Mouse (Mus musculus) megakaryocyte, adult 5-6 weeks (primary cell): ENCODE results near the gene 4933428G20Rik. TPM values are rescaled to one million over a fixed set of nuclear protein-coding genes. Genes with fewer than 3 reads are reported as not detected.

Experiments used
- ATAC-seq: 2 replicates; pipeline ENCODE4 v1.8.0; 2016; ENCODE audit warnings: mild to moderate bottlenecking, inconsistent platforms; ENCODE audit not compliant: poor library complexity, severe bottlenecking
- total RNA-seq, 2 experiments: library from RNA; stranded (forward) in 1 of 2; stranded (reverse) in 1 of 2; fragments of 153-499, 151-499 nt in 1 of 2; fragments of 221-1000, 200-1000 nt in 1 of 2; gene quantifications; 2 replicates each; pipeline versions ENCODE4 v1.2.3 to v1.2.4; 2015 to 2017

The 4933428G20Rik gene
- total RNA-seq, 2 experiments from 2014 or later = not detected

DNA sequence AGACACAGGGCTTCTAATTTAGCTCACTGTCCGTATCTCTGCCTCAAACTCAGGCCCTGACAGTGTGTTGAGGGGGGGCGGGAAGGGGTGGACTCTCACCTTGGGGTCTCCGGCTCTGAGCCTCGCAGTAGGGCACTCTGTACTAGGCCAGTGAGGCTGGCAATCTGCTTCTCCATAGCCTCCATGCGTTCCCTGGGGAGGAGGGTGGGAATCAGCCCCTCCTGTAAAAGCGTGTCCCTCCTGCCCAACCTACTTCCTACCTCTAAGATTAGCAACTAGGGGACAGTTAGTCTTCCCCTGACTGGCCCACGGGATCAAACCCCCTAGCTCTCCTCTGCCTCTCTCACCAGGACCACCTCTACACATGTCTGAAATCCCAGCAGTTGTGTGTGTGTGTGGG, 33.5 kb upstream of the 4933428G20Rik start:
- ATAC-seq = no peak

DNA sequence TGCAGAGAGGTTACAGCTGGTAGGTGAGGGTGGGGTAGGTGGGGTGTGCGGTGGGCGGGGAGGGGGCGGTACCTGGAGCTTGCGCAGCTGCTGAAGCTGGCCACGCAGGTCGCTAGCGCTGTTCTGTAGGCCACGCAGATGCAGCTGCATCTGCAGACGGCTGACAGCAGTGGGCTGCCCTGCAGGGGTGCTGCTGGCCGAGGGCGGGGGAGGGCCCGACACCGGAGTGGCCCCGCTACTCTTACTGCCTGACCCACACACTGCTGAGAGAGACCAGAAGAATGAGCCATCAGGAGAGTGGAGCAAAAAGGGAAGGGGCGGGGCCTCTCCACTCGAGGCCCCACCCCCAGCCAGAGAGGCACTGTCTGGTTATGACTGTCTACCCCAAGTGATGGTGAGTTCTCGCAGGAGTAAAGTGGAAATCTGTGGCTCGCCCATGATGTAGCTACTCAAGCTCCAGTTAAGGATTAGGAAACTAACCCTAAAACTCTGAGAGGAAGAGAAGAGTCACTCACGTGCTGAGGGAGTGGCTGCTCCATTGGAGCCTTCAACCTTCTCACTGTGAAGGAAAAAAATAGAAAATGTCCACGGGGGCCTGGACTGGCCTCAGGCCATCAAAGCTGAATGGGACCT, 32.9 kb upstream of the 4933428G20Rik start:
- ATAC-seq = peak; percentile 62

- ATAC-seq = no peak
Observed at GRCm38 (mm10) chr11:97532354-97532753, 32.2 kb upstream of the 4933428G20Rik start.

DNA sequence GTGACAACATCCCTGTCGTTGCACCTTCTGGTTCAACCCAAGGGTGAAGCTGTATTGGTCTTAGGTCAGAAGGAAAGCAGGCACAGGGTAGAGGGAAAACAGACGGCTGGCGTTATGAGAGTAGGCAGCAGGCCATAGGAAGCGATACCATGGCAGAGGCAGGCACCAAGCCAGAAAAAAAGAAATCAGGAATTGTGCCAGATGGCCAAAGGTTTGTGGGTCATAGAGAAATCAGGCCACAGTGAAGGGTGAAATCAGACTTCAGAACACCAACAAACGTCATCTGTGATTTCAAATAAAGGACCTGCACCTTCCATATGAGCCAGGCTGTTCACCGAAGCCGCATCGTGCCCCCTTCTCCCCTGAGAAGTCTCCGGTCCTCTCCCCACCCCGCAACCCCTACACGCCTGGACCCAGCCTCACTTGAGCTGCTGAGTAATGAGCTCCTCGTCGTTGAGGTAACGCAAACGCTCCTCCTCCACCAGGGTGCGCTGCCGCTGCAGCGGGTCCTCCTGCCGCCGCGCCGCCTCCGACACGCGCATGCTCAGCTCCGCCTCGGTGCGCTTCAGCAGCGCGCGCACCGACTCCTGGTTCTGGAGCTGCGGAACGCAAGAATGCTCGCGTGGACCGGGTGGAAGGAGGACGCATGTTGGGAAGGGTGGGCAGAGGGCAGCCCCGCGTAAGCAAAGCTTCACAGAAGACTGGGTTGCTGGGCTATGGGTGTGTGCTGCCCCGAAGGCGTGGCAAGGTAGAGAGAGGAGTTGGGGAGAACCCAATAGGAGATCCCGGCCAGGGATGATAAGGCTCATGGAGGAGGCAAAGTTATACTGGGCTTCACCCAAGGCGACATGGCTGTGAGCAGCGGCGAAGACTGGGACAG, 31.5 kb upstream of the 4933428G20Rik start:
- peak; percentile 96 for ATAC-seq

DNA sequence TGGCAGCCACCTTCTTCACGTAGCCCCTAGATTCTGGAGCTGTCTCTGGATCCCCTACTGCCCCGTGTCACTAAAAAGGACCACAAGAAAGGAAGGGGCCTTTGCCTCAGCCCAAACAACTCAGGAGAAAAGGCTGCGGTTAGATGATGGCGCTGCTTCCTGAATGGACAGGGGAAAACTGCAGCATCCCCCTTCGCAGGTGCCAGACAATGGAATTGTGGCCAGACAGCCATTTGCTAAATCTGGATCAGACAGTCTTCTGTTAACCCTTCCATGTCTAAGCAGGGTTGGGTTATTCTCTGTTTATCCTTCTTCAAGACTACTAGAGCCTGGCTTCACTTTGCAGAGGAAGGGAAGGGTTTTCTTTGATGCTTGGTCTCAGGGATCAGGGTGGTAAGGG, 30.8 kb upstream of the 4933428G20Rik start:
- ATAC-seq = no peak

DNA sequence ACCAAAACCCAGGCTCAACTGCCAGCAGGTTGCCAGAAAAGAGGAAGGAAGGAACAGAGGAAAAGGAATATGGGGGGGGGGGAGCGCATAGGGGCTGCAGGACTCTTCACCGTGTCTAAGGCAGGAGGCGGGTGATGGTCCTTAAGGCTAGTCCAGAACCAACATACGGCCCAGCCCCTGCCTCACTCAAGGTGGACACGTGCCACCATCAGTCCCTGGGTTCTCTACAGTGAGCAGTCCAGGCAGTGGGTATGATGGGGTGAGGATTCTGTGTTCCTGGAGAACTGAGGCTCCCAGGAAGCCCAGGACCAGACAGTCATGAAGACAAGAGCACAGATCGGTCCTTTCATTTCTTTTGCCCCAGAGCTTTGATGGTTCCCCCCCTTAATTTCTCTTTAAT, 29.9 kb upstream of the 4933428G20Rik start:
- no peak for ATAC-seq

- ATAC-seq = no peak
Observed at GRCm38 (mm10) chr11:97528282-97528808, 28.2 kb upstream of the 4933428G20Rik start.

DNA sequence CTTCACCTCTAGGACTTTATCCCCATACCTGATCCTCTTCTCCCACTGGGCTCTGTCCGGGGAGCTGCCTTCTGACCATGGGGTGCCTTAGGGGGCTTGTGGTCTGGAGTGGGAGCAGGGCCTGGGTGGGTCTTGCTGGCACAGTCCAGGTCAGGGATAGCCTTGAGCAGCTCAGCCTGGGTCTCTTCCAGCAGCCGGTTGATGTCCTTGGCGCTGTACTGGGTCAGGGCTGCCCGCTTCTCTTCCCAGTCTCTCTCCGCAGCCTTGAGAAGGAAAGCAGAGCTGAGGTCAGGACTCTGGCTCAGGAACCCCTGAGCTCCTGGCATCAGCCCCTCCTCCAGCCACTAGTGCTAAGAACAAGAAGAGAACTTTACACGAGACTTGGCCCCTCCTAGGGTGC, 25.2 kb upstream of the 4933428G20Rik start:
- ATAC-seq = no peak

DNA sequence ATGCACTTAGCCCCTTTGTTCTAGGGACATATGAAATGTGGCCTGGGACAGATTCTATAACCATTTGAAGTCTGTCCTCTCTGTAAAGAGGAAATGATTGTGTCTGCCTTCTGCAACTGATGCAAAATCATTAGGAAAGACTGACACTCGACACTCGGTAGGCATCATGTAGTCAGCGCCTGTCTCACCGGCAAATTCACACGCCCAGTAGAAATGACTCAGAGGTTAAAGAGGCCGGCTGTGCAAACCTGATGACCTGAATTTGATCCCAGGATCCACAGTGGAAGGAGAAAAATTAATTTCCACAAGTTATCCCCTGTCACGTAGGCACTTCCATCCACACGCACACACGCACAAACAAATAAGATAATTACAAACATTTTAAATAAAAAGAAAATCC, 24.2 kb upstream of the 4933428G20Rik start:
- no peak for ATAC-seq

DNA sequence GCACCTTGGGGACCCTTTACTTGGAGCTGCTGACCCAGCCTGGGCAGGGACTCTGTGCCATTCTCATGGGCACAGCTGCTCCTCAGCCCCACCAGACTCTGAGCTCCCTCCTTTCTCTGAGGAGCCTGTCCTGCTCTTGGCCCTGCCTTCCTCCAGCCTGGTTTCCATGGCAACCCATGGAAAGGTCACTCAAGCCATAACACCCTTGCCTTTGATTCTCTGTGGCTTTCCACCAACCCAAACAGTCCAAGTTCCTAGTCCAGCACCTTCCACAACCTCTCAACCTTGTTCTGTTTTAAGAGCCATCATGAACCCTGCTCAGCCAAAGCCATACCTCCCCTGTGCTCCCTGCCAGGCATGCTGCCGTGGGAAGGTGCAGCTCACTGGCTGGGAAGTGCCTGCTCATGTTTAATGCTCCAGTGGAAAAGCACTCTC, 23.7 kb upstream of the 4933428G20Rik start:
- ATAC-seq = no peak

DNA sequence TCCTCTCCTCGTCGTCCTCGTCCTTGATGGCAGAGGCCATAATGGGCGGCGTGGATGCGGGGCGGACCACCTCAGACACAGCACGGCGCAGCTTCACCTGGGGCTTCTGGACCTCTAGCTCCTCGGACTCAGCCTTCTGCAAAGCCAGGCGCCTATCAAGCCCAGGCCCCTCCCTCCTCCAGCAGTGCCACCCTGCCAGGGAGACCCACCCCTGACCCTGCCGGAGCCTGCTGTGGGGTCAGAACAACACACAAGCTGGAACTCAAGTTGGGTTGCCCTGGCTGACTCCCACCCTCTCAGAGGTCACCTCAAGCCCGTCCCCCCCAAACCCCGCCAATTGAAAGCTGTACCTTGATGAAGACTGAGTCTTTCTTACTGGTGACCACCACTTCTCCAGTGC, 23.0 kb upstream of the 4933428G20Rik start:
- ATAC-seq = no peak

DNA sequence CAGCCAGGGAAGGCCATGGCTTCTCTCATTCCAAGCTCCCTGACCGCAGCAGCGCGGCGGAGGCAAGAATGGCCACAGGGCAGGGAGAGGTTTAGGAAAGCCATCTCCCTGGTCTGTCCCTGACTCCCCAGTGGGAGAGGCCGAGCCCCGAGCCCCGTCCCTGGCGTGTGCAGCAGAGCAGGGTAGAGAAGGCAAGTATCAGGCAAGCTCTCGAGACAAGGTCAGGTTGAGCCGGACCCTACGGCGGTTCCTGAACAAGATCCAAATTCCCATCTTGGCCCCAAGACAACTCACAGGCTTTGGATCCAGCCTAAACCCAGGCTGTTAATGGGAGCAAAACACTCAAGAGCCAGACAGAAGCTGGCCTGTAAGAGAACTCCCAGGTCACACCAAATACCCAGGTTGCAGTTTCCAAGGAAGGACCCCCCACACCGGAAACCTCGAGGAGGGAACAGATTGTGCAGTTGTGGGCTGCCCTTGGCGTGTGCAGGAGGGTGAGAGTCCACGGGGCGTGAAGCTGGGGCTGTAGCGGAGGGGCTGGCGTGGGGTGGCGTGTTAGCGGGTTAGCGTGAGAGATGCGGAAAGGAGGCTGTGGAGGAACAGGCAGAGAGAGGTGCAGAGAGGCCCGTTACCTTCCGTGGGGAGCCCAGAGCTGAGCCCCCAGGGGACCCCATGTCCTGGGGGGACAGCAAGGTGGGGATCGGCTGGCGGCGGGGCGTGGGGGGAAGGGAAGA, 21.8 kb upstream of the 4933428G20Rik start:
- ATAC-seq = no peak

DNA sequence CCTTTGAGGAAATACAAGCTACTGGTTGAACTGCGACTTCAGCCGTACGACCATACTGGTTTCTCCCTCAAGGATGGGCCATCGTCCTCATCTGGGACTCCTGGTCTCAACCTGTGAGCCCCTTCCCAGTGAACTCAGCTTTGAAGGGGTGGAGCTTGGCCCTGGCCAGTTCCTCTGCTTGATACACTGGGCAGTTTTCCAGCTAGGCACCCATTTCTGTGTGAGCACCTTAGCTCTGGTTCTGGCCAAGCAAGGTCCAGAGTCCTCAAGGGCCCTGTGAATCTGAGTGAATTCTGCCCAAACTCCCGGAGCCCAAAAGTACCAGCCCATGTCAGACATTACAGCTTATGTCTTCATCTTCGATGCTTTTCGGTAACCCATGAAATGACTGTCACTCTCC, 20.4 kb upstream of the 4933428G20Rik start:
- ATAC-seq = no peak

DNA sequence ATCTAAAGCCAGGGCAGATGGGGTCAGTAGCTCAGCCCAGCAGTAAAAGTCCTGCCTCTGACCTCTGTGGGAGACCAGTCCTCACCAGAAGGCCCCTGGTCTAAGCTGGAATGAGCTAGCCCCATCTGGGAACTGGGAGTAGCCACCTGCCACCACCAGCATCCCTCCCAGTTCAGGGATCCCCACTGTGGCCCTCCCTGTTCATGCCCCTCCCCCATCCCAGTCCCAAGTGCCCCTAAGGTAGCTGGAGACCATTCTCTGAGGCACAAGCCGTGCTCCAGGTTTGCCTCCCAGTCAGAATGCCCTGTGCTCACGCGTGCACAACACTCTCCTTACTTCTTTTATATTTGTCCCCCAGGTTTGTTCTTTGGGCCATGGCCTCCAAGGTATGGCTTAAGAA, 12.9 kb upstream of the 4933428G20Rik start:
- no peak for ATAC-seq

DNA sequence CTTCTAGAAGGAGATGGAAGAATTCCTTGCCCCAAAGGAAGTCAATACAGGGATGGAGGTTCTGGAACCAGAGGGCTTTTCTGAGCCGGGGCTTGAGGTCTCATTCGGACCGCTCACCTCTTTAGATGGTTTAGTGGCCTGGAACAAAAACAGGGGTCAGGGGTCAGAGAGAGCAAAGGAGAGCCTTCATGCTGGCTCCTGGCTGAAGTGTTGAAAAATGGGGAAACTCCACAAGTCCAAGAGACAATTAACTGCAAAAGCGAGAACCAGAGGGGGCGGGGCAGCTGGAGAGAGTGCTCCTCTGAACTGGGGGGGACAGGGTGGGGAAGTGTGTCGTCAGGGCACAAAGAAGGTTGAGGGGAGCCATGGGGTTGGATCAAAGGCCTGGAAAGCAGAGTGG, 12.4 kb upstream of the 4933428G20Rik start:
- ATAC-seq = no peak

DNA sequence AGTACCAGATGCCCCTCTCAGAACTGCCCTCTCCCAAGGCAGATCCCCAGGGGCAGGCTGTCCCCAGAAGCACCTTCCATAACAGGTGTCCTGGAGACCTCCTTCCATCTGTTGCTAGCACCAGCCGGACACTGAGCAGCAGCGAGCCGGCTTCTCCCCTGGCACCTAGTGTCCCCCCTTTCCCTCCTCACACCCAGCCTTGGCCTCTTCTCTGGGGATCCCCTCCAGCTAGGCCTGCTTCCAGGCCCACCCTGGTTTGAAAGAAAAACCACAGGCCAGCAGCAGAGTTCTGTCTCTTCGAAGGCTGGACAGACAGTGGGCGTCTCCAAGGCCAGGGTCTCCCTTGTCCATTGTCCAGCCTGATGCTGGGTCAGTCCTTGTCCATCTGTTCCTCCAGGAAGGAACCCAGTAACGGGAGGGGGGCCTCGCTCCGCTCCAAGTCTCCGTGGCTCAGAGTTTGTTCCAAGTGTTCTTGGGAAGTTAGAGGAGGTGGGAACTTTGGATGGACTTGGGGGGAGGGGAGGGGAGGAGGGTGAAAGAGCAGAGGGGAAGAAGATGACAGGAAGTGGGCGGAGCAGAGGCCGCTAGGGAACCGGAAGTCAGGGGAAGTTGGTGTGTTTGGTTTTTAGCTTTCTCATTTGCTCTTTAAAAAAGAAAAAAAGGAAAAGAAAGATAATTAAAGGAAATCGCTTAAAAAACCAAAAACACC, 11.7 kb upstream of the 4933428G20Rik start:
- ATAC-seq = peak; percentile 65

GRCm38 (mm10) chr11:97510966-97511660, 11.0 kb upstream of the 4933428G20Rik start:
- peak; percentile 58 for ATAC-seq

DNA sequence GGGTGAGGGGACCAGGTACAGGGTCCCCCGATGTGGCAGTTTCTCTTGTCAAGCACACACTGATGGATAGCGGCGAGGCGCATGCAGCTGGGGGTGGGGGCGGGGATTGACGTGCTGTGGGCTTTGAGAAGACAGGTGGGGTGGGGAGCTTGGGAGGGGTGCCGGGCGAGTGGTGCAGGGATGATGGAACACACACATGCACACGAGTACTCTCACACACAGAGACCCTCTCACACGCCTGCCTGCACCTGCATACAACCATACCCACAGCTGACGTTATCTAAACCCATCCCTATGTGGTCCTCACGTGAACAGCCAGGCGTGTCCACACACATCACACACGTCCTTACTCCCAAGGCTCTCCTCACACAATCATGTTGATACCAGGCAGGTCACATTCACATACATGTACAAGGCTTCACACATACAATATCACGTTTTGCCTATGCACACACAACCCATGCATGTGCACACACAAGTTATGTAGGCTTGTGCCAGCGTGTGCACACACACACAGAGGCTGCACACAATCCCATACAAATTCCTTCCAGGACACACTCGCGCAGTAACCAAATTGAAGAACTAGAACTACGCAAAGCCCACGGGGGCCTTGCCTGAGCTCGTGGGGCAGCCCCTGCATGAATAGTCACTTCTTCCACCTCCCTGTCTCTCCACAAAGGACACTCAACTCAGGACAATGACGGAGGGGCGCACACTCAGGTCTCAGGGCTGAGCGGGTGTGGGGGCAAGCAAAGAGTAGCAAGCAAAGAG, 9.8 kb upstream of the 4933428G20Rik start:
- no peak for ATAC-seq

- ATAC-seq = no peak
Observed at GRCm38 (mm10) chr11:97509058-97509457, 8.9 kb upstream of the 4933428G20Rik start.
